Mouse (Mus musculus): ENCODE data around the gene Prg2. TPM values are rescaled to one million over a fixed set of nuclear protein-coding genes. Genes with fewer than 3 reads are reported as not detected.
A peak's percentile ranks its signal among the peaks of the same experiment; 100 is the strongest.

Gene Prg2
- polyA plus RNA-seq, 1 experiment from 2014 or later: not detected

DNA sequence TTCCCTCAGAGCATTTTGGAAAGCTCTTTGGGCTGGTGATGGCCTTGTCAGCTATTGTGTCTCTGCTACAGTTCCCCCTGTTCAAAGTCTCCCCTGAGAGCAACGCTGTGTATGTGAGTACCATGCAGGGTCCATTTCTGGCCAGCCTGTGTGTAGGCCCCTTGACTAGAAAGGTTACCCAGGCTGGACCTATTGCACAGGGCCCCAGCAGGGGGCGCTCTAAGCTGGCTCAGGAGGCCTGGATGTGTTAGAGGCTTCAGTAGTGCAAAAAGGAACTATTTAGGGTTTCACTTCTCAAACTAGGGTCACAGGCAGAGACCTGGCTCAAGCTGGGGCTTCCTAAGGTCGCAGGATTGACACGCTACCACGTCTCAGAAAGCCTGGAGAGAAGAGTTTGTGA is 24.0 kb upstream of the Prg2 start:
- ATAC-seq (ENCODE audit: low FRiP score): peak; percentile 57; the same call in 1 of the 2 replicates

DNA sequence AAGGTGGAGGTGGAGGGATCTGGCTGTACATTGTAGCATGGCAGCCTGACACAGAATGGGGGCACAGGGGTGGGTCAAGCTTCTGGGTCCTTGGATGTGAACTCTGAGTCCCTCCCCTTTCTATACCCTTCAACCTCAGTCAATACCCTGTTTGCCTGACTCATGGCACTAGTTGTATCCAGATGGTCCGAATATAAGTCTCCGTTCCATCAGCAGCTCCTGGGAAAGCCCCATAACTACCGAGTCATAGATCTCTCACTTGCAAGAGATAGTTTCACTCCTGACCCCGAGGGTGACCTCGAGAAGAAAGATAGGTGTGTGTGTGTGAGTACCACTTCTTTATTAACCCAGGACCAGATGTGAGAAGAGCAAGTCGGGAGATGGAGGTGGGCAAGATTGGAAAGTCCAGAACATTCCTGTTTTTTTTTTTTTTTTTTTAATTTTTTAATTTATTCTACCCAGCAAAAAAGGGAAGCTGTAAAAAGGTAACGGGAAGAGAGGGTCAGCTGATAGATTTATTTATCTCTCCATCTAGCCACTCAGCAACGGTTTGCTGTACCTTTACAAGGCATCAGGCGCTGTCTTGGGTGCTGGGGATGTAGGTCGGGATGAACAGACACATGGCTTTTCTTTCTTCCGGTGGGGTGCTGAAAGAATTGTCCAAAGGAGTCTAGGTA is 21.5 kb upstream of the Prg2 start:
- Histone ChIP-seq H3K9ac (no peak overlapping the region), H3K27me3 (ENCODE audit: control insufficient read depth, insufficient read depth, low read length) (no peaks in the 10 kb centered on the region), H3K9me3 (ENCODE audit: control insufficient read depth, low read length) (no peaks in the 10 kb centered on the region), H3K36me3 (replicated peaks; ENCODE audit: control insufficient read depth, insufficient read depth) (no peaks in the 10 kb centered on the region), H3K4me3 (replicated peaks; ENCODE audit: low read length) (no peak overlapping the region), H3K4me1 (replicated peaks; ENCODE audit: control insufficient read depth, insufficient read depth, low read length) (no peaks in the 10 kb centered on the region), H3K27ac (no peak overlapping the region), H3K4me2 (replicated peaks) (no peak overlapping the region)
- no peak for ATAC-seq (ENCODE audit: low FRiP score)
- no peak for DNase-seq (ENCODE audit: low spot score)
- 90% methylated on average over 11 of the region's 11 CpGs for WGBS

More for the DNA sequence above, 24.0 kb upstream of the Prg2 start:
- no peaks in the 10 kb centered on the region for H3K36me3 ChIP-seq (replicated peaks; ENCODE audit: control insufficient read depth, insufficient read depth)
- H3K27me3 ChIP-seq (ENCODE audit: control insufficient read depth, insufficient read depth, low read length): no peaks in the 10 kb centered on the region
- H3K9me3 ChIP-seq (ENCODE audit: control insufficient read depth, low read length): no peaks in the 10 kb centered on the region
- no peak overlapping the region for H3K27ac ChIP-seq
- DNase-seq (ENCODE audit: low spot score): peak; percentile 36
- 66% methylated on average over 5 of the region's 5 CpGs for WGBS
- no peak overlapping the region for H3K4me2 ChIP-seq (replicated peaks)
- H3K4me1 ChIP-seq (replicated peaks; ENCODE audit: control insufficient read depth, insufficient read depth, low read length): no peaks in the 10 kb centered on the region
- H3K4me3 ChIP-seq (replicated peaks; ENCODE audit: low read length): no peak overlapping the region
- no peak overlapping the region for H3K9ac ChIP-seq

DNA sequence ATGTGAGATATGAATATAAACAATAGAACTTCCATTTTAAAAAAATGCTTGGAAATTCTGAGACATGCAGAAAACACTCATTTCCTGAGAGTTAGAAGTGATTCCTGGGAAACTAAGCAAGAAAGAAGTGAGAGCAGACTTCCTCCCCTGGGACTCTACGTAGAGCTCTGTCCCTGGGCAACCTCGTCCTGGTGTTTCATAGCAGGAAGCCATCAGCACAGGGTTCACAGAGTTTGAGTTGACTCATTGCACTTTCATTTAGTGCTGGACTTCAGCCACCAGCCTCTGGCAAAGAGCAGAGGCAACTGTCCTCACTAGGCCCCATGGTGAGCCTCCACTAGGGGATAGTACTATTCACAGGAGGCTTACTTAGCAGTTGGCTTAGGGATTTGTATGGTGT is 19.0 kb upstream of the Prg2 start:
- WGBS: 81% methylated on average over 2 of the region's 2 CpGs
- no peak overlapping the region for H3K9ac ChIP-seq
- DNase-seq (ENCODE audit: low spot score) (no peak), ATAC-seq (ENCODE audit: low FRiP score) (no peak)
- no peaks in the 10 kb centered on the region for H3K27me3 ChIP-seq (ENCODE audit: control insufficient read depth, insufficient read depth, low read length)
- no peaks in the 10 kb centered on the region for H3K36me3 ChIP-seq (replicated peaks; ENCODE audit: control insufficient read depth, insufficient read depth)
- no peak overlapping the region for H3K4me3 ChIP-seq (replicated peaks; ENCODE audit: low read length)
- no peaks in the 10 kb centered on the region for H3K9me3 ChIP-seq (ENCODE audit: control insufficient read depth, low read length)
- no peak overlapping the region for H3K27ac ChIP-seq
- no peak overlapping the region for H3K4me2 ChIP-seq (replicated peaks)
- no peaks in the 10 kb centered on the region for H3K4me1 ChIP-seq (replicated peaks; ENCODE audit: control insufficient read depth, insufficient read depth, low read length)

DNA sequence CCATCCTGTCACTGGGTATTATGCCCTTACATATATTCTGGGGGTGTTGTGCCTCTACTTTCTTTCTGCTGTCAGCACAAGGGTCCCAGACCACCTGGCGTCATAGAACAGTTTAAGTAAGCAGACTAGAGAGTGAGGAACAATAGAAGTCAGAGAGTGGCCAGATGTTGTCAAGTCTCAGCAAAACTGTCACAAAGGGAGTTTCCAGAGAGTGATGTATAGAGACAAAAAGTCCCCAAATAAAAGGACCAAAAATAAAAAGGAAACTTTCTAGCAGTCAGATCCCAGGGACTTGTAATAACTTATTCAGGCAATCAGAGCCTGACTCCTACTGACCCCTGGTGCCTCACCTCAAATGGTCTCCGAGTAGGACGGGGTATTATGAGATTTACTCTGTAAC is 18.4 kb upstream of the Prg2 start:
- DNase-seq (ENCODE audit: low spot score): no peak
- no peak overlapping the region for H3K4me3 ChIP-seq (replicated peaks; ENCODE audit: low read length)
- no peak overlapping the region for H3K4me2 ChIP-seq (replicated peaks)
- no peaks in the 10 kb centered on the region for H3K4me1 ChIP-seq (replicated peaks; ENCODE audit: control insufficient read depth, insufficient read depth, low read length)
- 73% methylated on average over 3 of the region's 3 CpGs for WGBS
- no peaks in the 10 kb centered on the region for H3K9me3 ChIP-seq (ENCODE audit: control insufficient read depth, low read length)
- no peak overlapping the region for H3K9ac ChIP-seq
- no peaks in the 10 kb centered on the region for H3K36me3 ChIP-seq (replicated peaks; ENCODE audit: control insufficient read depth, insufficient read depth)
- H3K27ac ChIP-seq: no peak overlapping the region
- ATAC-seq (ENCODE audit: low FRiP score): no peak
- no peaks in the 10 kb centered on the region for H3K27me3 ChIP-seq (ENCODE audit: control insufficient read depth, insufficient read depth, low read length)

DNA sequence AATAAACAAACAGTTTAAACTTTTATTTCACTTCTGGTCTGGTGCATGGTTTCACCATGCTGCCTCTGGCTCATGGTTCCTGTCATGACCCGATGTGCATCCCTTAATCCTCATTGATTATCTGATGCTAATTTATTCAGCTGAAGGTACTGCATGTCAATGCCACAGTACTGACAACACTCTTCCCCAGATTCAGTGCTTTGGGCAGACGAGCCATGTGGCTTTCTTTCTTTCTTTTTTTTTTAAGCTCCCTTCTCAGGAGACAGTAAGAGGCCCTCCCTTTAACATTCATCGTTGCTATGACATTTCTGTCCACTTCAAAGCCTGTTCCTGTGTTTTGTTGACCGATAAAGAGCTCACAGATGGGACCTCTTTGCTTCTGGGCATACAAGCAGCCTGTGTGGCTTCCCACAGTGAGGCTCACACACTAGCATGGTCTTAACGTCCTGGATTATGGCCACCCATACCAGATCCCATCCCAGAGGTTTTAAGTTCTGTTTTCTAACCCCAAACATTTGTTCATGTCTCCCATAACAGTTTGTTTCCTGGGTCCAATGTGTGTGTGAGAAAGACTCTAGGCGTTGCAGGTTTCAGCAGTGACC is 17.3 kb upstream of the Prg2 start:
- 26% methylated on average over 6 of the region's 6 CpGs for WGBS
- DNase-seq (ENCODE audit: low spot score): no peak
- no peak overlapping the region for H3K4me3 ChIP-seq (replicated peaks; ENCODE audit: low read length)

DNA sequence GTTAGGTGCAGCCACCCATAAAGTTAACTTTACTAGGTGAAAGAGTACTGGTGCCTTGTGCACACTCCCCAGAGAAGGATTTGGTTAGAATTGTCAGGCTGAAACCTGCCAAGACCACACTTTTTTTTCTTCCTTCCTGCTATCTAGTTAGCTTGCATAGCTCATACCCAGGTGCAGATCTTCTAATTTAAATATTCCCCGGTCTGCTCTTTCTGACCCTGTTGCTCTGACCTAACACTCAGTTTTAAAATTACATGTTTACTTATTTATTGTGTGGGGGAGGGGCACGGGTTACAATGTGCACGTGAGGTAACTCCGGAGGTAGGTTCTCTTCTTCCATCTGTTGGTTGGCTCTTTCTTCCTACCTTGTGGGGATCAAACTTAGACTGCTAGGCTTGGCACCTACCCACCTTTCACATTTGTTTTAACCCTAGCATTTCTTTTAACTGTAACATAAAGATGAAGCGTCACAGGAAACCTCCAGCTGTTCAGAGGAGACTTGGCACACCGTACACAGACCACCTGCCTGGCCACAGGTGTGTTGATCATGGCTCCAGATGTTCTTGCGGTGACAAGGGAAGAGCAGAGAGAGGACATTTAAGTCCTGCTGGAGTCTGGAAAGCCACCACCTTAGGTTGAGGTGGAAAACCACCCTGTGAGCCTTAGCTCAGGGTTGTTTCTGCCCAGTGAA is 16.0 kb upstream of the Prg2 start:
- H3K27ac ChIP-seq: no peak overlapping the region
- no peak for DNase-seq (ENCODE audit: low spot score)
- no peaks in the 10 kb centered on the region for H3K27me3 ChIP-seq (ENCODE audit: control insufficient read depth, insufficient read depth, low read length)
- H3K36me3 ChIP-seq (replicated peaks; ENCODE audit: control insufficient read depth, insufficient read depth): no peaks in the 10 kb centered on the region
- WGBS: 90% methylated on average over 7 of the region's 7 CpGs
- no peak overlapping the region for H3K4me2 ChIP-seq (replicated peaks)
- no peak for ATAC-seq (ENCODE audit: low FRiP score)
- H3K9me3 ChIP-seq (ENCODE audit: control insufficient read depth, low read length): no peaks in the 10 kb centered on the region
- H3K9ac ChIP-seq: no peak overlapping the region
- H3K4me3 ChIP-seq (replicated peaks; ENCODE audit: low read length): no peak overlapping the region
- H3K4me1 ChIP-seq (replicated peaks; ENCODE audit: control insufficient read depth, insufficient read depth, low read length): no peaks in the 10 kb centered on the region

More for the DNA sequence above, 17.3 kb upstream of the Prg2 start:
- Histone ChIP-seq H3K9me3 (ENCODE audit: control insufficient read depth, low read length) (no peaks in the 10 kb centered on the region), H3K4me2 (replicated peaks) (no peak overlapping the region), H3K9ac (no peak overlapping the region), H3K27me3 (ENCODE audit: control insufficient read depth, insufficient read depth, low read length) (no peaks in the 10 kb centered on the region), H3K27ac (no peak overlapping the region), H3K4me1 (replicated peaks; ENCODE audit: control insufficient read depth, insufficient read depth, low read length) (no peaks in the 10 kb centered on the region), H3K36me3 (replicated peaks; ENCODE audit: control insufficient read depth, insufficient read depth) (no peaks in the 10 kb centered on the region)
- ATAC-seq (ENCODE audit: low FRiP score): no peak

DNA sequence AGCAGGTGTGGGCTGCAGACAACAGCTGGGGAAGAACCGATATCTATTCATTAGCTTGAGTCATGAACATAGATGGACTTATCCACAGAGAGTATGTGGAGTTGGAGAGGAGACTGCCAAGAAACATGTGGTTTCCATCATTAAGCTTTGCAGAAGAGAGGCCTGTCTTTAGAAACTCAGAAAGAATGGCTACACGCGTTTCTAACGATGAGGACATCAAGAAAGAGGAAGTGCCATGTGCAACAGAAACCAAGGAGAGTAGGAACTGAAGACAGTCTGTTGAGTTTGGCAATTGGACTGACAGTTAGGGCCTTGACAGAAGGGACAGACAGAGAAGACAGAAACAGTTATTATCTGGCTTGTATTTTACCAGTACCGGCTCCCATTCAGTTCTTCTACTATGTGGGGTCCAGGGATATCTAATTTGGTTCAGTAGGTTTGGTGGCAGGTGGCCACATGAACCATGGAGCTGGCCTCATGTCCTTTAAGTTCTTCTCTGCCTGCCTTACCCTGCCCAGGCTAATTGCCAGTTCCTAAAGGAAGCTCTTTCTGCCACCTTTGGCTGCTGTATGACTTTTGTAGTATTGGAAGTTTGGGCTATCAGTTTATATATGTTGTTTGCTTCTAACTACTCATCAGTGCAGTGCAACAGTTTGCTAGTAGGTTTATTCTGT is 12.8 kb upstream of the Prg2 start:
- no peak for ATAC-seq (ENCODE audit: low FRiP score)
- Histone ChIP-seq H3K9ac (no peak overlapping the region), H3K4me1 (replicated peaks; ENCODE audit: control insufficient read depth, insufficient read depth, low read length) (no peaks in the 10 kb centered on the region), H3K36me3 (replicated peaks; ENCODE audit: control insufficient read depth, insufficient read depth) (no peaks in the 10 kb centered on the region), H3K9me3 (ENCODE audit: control insufficient read depth, low read length) (no peaks in the 10 kb centered on the region), H3K27me3 (ENCODE audit: control insufficient read depth, insufficient read depth, low read length) (no peaks in the 10 kb centered on the region), H3K4me2 (replicated peaks) (no peak overlapping the region), H3K27ac (no peak overlapping the region), H3K4me3 (replicated peaks; ENCODE audit: low read length) (no peak overlapping the region)
- DNase-seq (ENCODE audit: low spot score): no peak
- 94% methylated on average over 5 of the region's 5 CpGs for WGBS

DNA sequence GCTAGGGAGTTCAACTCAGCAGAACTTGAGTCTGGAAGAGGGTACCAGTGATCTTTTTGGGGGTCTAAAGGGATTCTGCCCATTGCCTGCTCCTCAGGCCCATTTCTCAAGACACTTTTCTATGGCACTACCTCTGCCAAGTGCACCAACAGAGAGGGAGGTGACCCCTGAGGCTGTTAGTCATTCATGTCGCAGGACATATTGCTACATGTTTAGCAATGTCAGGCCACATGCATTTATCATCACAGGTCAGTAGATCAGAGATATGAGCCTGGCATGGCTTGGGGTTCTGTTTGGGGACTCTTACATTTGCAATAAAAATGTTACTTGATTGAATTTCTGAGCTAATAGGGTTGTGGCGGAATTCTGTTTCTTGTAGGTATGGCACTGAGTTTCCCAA is 4.7 kb upstream of the Prg2 start:
- H3K4me2 ChIP-seq (replicated peaks): no peak overlapping the region
- H3K4me3 ChIP-seq (replicated peaks; ENCODE audit: low read length): no peak overlapping the region
- no peaks in the 10 kb centered on the region for H3K36me3 ChIP-seq (replicated peaks; ENCODE audit: control insufficient read depth, insufficient read depth)
- no peaks in the 10 kb centered on the region for H3K27me3 ChIP-seq (ENCODE audit: control insufficient read depth, insufficient read depth, low read length)
- DNase-seq (ENCODE audit: low spot score) (no peak), ATAC-seq (ENCODE audit: low FRiP score) (no peak)
- no peaks in the 10 kb centered on the region for H3K9me3 ChIP-seq (ENCODE audit: control insufficient read depth, low read length)
- 95% methylated on average over 2 of the region's 2 CpGs for WGBS
- no peaks in the 10 kb centered on the region for H3K4me1 ChIP-seq (replicated peaks; ENCODE audit: control insufficient read depth, insufficient read depth, low read length)
- no peak overlapping the region for H3K27ac ChIP-seq
- no peak overlapping the region for H3K9ac ChIP-seq

DNA sequence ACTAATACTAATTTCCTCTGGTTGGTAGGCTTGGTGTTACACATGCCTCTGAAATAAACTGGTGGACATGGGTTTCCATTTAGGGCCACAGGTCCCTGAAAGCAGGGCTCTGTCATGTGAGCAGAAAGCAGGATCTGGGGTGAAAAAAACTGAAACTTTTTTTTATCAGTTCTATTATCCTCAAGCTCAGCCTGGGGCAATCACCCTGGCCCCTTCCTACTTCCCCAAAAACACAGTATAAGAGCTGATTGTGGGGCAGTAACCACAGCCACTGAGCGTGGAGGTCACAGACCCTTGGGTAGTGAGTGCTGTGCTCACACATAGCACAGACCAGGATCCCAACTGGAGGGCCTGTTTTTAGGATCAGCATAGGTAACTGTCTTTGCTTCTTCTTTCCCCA is 7.7 kb downstream of the Prg2 start, which contains the start of gene Prg3:
Gene Prg3, plus strand, starts transcription at position 286 of the 400 bp plus-strand sequence.
- Histone ChIP-seq H3K9ac (no peak within 1 kb of the TSS), H3K4me1 (replicated peaks; ENCODE audit: control insufficient read depth, insufficient read depth, low read length) (no peaks in the 10 kb centered on the region), H3K9me3 (ENCODE audit: control insufficient read depth, low read length) (no peaks in the 10 kb centered on the region), H3K4me3 (replicated peaks; ENCODE audit: low read length) (no peak within 1 kb of the TSS), H3K4me2 (replicated peaks) (no peak within 1 kb of the TSS), H3K27me3 (ENCODE audit: control insufficient read depth, insufficient read depth, low read length) (no peaks in the 10 kb centered on the region), H3K36me3 (replicated peaks; ENCODE audit: control insufficient read depth, insufficient read depth) (no peaks in the 10 kb centered on the region), H3K27ac (no peak within 1 kb of the TSS)
- ATAC-seq (ENCODE audit: low FRiP score) (no peak), DNase-seq (ENCODE audit: low spot score) (no peak)
- 89% methylated on average over 1 of the region's 1 CpGs for WGBS

Data from hindbrain, embryonic 14.5 days (tissue).